Mouse (Mus musculus) skeletal muscle tissue, postnatal 0 days (tissue): Measurements from ENCODE around the gene Slc35f3. TPM values are rescaled to one million over a fixed set of nuclear protein-coding genes. Genes with fewer than 3 reads are reported as not detected.

Source experiments
- polyA plus RNA-seq: library from polyadenylated mRNA; unstranded; fragments of >200 nt; fragmentation: Nextera tagmentation; extraction: Ambion mirVana; gene quantifications from 2 replicates; pipeline ENCODE4 v1.2.1, GENCODE M21; 2015

The Slc35f3 gene
- 0.08 and 0.18 TPM in 2 replicates for polyA plus RNA-seq

GRCm38 (mm10) chr8:126298296-126299093 lies at the start of gene Slc35f3:
Slc35f3 (plus strand) TSS chr8:126298558.

GRCm38 (mm10) chr8:126422174-126422919 lies 124.0 kb downstream of the Slc35f3 start, which contains the start of gene Coa6:
Coa6 (plus strand) TSS chr8:126422515.

Other genes with a start within 250 kb of the Slc35f3 start
- 38.9 and 48.5 TPM in 2 replicates for gene Coa6, start 124.0 kb downstream of the Slc35f3 start, polyA plus RNA-seq
- 1.1 and 1.2 TPM in 2 replicates for gene Tarbp1, start 176.5 kb downstream of the Slc35f3 start, polyA plus RNA-seq